Mouse (Mus musculus) C2C12 (cell line): ENCODE data around the gene Srrd.

Experiments used
- CEBPB ChIP-seq: IDR thresholded peaks from one replicate; pipeline ENCODE4 v1.6.1; 2011; ENCODE audit warnings: low read depth, mild to moderate bottlenecking, control low read depth, moderate library complexity
- CTCF ChIP-seq: IDR thresholded peaks from one replicate; pipeline ENCODE4 v1.5.1; 2011; ENCODE audit not compliant: control insufficient read depth, insufficient read depth, insufficient read length
- MAX ChIP-seq: IDR thresholded peaks from one replicate; pipeline ENCODE4 v1.6.1; 2011; ENCODE audit warnings: mild to moderate bottlenecking, control low read depth
- MYOD1 ChIP-seq: IDR thresholded peaks from one replicate; pipeline ENCODE4 v1.6.1; 2011; ENCODE audit warnings: low read depth; ENCODE audit not compliant: control insufficient read depth, insufficient read length
- USF1 ChIP-seq: IDR thresholded peaks from one replicate; pipeline ENCODE4 v1.6.1; 2011; ENCODE audit warnings: low read depth, mild to moderate bottlenecking, control low read depth, moderate library complexity

- no peak for TF ChIP-seq CTCF
- TF ChIP-seq MAX: no peak
- no peak for TF ChIP-seq CEBPB
- TF ChIP-seq USF1: no peak
- TF ChIP-seq MYOD1: no peak
Measured at GRCm38 (mm10) chr5:112369326-112369725, 26.5 kb upstream of the Srrd start.
